Mouse (Mus musculus): ENCODE measurements around the gene Gdpd2. TPM values are rescaled to one million over a fixed set of nuclear protein-coding genes. Genes with fewer than 3 reads are reported as not detected.
A peak's percentile ranks its signal among the peaks of the same experiment; 100 is the strongest.

The Gdpd2 gene
- polyA plus RNA-seq (2012; ENCODE audit: insufficient read depth, insufficient read length, low replicate concordance, missing spikeins), result not detected in 2 replicates

DNA sequence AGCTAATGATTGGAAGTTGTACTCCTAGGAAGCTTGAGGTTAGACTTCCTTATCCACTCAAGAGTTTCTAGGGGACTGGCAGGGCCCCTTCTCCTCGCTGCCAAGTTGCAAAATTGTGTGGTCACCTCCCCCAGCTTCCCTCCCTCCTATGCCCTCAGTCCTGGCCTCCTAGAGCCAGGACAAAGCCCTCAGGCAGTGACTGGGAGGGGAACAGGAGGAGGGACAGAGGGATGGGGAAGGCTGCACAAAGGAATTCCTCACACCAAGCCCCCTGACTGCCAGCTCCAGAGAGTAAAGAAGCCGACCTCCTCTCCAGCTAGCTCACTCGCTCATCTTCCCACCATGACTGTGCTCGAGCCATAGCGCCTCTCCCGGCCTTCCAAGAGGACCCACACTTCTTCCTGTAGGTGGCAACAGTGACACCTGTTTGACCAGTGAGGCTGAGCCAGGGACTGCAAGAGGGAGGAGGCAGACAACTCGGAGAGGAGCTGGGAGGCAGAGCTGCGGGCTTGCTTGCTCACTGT, at the start of gene Gdpd2:
TSS of gene Gdpd2 (plus strand) at position 209 of the 524 bp plus-strand sequence.
- TF ChIP-seq CTCF (IDR thresholded peaks at IDR 0.05; ENCODE audit: insufficient read depth, low read depth, low read length), result no peak
- no peak for TF ChIP-seq POLR2A (IDR thresholded peaks at IDR 0.05; ENCODE audit: insufficient read depth, low read depth, low read length)
- H3K4me1 ChIP-seq (ENCODE audit: control insufficient read depth, insufficient read depth, low read length), result peaks cover 15% of the 10 kb centered on the region
- WGBS, result 21% methylated on average over 8 of the region's 8 CpGs
- 0 out of 2 replicates have a peak within 1 kb of the TSS, but pooled peaks have one; percentile 0 for H3K4me3 ChIP-seq (ENCODE audit: insufficient read depth, low read depth, low read length)
- no peak within 1 kb of the TSS for H3K27ac ChIP-seq (ENCODE audit: insufficient read depth, low read depth, low read length)

DNA sequence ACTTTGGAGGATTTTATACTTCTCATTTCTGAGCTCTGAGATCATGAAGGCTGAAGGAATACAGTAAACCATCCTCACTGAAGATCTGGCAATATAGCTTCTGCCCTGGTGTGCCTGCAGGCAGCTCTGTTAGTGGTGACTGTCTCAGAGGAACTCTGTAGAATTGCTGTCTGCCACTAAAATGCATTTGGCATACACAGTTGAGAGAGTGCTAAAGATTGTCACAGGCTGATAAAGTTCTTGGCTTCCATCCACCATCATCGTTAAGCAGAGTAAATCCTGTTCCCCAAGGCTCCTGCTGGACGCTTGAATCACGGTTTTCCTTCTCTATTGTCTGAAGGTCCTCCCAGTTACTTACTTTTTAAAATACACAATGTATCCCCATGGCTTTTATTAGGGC, 43.1 kb upstream of the Gdpd2 start:
- 55% methylated on average over 3 of the region's 3 CpGs for WGBS
- H3K4me3 ChIP-seq (ENCODE audit: insufficient read depth, low read depth, low read length), result no peak overlapping the region
- no peaks in the 10 kb centered on the region for H3K4me1 ChIP-seq (ENCODE audit: control insufficient read depth, insufficient read depth, low read length)
- no peak overlapping the region for H3K27ac ChIP-seq (ENCODE audit: insufficient read depth, low read depth, low read length)
- TF ChIP-seq POLR2A (IDR thresholded peaks at IDR 0.05; ENCODE audit: insufficient read depth, low read depth, low read length) (no peak), CTCF (IDR thresholded peaks at IDR 0.05; ENCODE audit: insufficient read depth, low read depth, low read length) (no peak)

DNA sequence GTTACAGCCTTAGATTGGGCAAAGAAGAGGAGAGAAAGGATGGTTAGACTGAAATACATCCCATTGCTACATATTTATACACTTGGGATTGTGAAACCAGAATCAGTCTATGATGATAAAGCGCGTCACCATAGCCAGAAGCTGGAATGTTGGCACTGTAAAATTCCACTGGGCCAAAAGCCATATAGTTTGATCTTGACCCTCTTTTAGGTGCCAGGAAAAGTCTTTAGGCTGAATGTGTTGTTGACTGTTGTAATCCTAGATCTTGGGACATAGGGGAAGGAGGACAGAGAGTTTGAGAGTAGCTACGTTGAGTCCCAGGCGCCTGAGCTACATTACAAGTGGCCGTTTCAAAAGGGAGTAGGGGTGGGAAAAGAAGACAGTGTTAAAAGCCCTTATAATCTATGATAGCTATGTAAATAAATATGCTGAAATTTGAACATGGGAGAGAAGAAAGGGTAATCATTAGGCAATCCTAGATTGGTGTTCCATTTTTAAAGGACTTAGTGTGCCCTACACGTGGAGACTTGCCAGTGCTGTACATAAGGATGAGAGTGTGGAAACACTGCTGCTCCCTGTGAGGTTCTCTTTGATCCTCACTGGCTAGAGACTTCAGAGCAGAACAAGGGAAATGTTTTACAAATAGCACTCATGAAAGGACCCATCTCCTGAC, 42.2 kb upstream of the Gdpd2 start:
- no peak overlapping the region for H3K4me3 ChIP-seq (ENCODE audit: insufficient read depth, low read depth, low read length)
- 79% methylated on average over 6 of the region's 6 CpGs for WGBS
- no peaks in the 10 kb centered on the region for H3K4me1 ChIP-seq (ENCODE audit: control insufficient read depth, insufficient read depth, low read length)
- TF ChIP-seq POLR2A (IDR thresholded peaks at IDR 0.05; ENCODE audit: insufficient read depth, low read depth, low read length), result no peak
- no peak for TF ChIP-seq CTCF (IDR thresholded peaks at IDR 0.05; ENCODE audit: insufficient read depth, low read depth, low read length)
- no peak overlapping the region for H3K27ac ChIP-seq (ENCODE audit: insufficient read depth, low read depth, low read length)

DNA sequence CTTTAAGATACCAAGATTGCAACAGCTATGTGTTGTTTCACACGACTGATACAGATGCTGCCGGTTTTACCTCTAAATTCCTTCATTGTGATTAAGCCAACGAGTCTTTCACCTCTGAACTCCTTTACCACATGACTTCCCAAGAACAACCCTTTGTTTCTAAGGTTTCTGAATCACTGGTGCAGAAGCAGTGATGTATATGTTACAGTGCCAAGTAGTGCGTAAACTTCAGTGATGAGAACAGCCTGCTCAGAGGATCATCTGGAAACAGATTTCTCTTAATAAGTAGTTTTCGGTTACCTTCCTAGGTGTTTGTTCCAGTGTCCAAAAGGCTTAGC, 41.7 kb upstream of the Gdpd2 start:
- H3K4me1 ChIP-seq (ENCODE audit: control insufficient read depth, insufficient read depth, low read length), result no peaks in the 10 kb centered on the region
- TF ChIP-seq CTCF (IDR thresholded peaks at IDR 0.05; ENCODE audit: insufficient read depth, low read depth, low read length) (no peak), POLR2A (IDR thresholded peaks at IDR 0.05; ENCODE audit: insufficient read depth, low read depth, low read length) (no peak)
- 77% methylated on average over 5 of the region's 5 CpGs for whole genome bisulfite sequencing
- no peak overlapping the region for H3K4me3 ChIP-seq (ENCODE audit: insufficient read depth, low read depth, low read length)
- no peak overlapping the region for H3K27ac ChIP-seq (ENCODE audit: insufficient read depth, low read depth, low read length)

DNA sequence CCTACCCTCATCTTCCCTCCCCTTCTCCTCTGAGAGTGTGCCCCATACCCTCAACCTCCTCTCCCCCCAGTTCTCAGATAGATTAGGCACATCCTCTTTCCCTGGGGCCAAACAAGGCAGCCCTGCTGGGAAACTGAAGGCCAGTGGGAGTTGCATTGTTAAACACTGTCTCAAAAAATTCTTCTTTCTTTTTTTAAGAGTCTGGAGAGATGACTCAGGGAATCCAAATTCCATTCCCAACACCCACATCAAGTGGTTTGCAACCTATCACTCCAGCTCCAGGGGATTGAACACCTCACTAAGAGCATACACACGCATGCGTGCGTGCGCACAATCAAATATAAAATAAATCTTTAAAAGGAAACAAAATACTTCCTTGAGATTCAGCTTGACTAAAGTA, 32.9 kb upstream of the Gdpd2 start:
- 95% methylated on average over 4 of the region's 4 CpGs for WGBS
- Histone ChIP-seq H3K4me3 (ENCODE audit: insufficient read depth, low read depth, low read length) (no peak overlapping the region), H3K27ac (ENCODE audit: insufficient read depth, low read depth, low read length) (no peak overlapping the region), H3K4me1 (ENCODE audit: control insufficient read depth, insufficient read depth, low read length) (no peaks in the 10 kb centered on the region)
- TF ChIP-seq POLR2A (IDR thresholded peaks at IDR 0.05; ENCODE audit: insufficient read depth, low read depth, low read length), result no peak
- no peak for TF ChIP-seq CTCF (IDR thresholded peaks at IDR 0.05; ENCODE audit: insufficient read depth, low read depth, low read length)

DNA sequence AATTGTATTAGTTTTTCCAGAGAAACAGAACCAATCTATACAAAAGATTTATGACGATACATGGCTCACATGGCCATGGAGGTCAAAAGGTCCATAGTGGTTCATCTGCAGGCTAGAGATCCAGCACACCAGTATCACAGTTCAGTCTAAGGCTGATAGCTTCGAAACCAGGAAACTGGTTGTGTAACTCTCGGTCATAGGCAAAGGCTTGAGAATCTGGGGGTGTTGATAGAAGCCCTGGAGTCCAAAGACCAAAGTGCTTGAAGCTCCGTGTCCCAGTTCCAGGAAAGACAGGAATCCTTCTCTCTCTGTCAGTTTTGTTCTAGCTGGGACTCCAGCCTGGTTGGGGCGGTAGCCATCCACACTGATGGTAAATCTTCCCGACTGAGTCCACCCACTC, 21.6 kb upstream of the Gdpd2 start:
- Histone ChIP-seq H3K4me3 (ENCODE audit: insufficient read depth, low read depth, low read length) (no peak overlapping the region), H3K27ac (ENCODE audit: insufficient read depth, low read depth, low read length) (no peak overlapping the region), H3K4me1 (ENCODE audit: control insufficient read depth, insufficient read depth, low read length) (no peaks in the 10 kb centered on the region)
- TF ChIP-seq POLR2A (IDR thresholded peaks at IDR 0.05; ENCODE audit: insufficient read depth, low read depth, low read length) (no peak), CTCF (IDR thresholded peaks at IDR 0.05; ENCODE audit: insufficient read depth, low read depth, low read length) (no peak)
- WGBS, result 91% methylated on average over 6 of the region's 6 CpGs

DNA sequence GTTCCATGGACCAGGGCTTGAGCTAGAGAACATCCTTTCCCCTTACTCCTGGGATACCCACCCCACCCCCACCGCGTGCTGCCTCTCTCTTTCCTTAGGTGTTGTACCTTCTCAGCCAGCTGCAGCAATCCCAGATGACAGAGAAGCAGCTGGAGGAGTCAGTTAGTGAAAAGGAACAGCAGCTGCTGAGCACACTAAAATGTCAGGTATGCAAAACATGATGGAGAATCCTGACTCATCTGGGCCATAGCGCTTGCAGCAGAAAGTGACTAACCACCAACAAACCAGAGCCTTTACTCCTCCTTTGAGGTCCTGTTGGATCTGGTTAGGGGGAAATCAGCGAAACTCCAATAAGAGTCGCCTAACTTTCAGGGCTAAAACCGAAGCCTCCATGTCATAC, 13.5 kb upstream of the Gdpd2 start:
- H3K4me3 ChIP-seq (ENCODE audit: insufficient read depth, low read depth, low read length), result no peak overlapping the region
- 91% methylated on average over 6 of the region's 6 CpGs for WGBS
- H3K4me1 ChIP-seq (ENCODE audit: control insufficient read depth, insufficient read depth, low read length), result no peaks in the 10 kb centered on the region
- H3K27ac ChIP-seq (ENCODE audit: insufficient read depth, low read depth, low read length), result no peak overlapping the region
- TF ChIP-seq CTCF (IDR thresholded peaks at IDR 0.05; ENCODE audit: insufficient read depth, low read depth, low read length) (no peak), POLR2A (IDR thresholded peaks at IDR 0.05; ENCODE audit: insufficient read depth, low read depth, low read length) (no peak)

DNA sequence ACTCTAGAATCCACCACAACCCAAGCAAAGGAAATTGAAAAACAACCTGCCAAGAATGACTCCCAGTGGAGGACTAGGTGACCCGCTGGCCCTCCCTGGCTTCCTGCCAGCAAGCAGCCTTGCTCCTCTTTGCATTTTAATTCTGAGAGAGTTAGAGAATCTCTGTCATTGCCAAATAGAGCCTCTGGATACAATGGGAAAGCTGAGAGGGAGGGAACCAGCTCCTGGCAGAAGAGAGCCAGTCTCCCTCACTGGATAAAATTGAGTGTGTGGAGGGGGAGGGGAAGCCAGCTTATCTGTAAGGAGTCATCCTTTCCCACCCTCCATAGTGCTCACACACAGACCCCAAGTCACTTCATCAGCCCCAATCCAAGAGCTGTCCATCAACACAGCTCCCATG, 726 bp upstream of the Gdpd2 start:
- peaks cover 15% of the 10 kb centered on the region for H3K4me1 ChIP-seq (ENCODE audit: control insufficient read depth, insufficient read depth, low read length)
- H3K27ac ChIP-seq (ENCODE audit: insufficient read depth, low read depth, low read length), result no peak overlapping the region
- TF ChIP-seq POLR2A (IDR thresholded peaks at IDR 0.05; ENCODE audit: insufficient read depth, low read depth, low read length), result no peak
- no peak for TF ChIP-seq CTCF (IDR thresholded peaks at IDR 0.05; ENCODE audit: insufficient read depth, low read depth, low read length)
- H3K4me3 ChIP-seq (ENCODE audit: insufficient read depth, low read depth, low read length), result no peak overlapping the region
- 50% methylated on average over 1 of the region's 1 CpGs for WGBS

DNA sequence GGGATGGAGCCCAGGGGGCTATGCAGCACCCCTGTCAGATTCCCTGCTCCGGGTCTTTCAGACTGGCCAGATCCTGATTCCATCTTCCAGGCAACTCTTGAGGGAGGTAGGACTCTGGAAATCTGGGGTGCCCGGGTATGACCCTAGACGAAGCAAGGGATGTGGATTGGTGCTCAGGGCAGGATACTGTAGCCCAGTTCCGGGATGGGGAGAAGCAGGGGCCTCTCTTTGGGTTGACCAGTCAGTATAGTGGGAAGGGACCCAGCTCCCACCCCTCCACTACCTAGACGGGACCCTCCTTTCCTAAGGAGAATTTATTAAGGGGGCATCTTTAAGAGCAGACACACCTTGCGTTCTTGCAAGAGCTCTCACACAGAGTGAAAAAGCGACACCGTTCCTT, 593 bp downstream of the Gdpd2 start:
- Histone ChIP-seq H3K4me3 (ENCODE audit: insufficient read depth, low read depth, low read length) (0 out of 2 replicates have a peak overlapping the region, but pooled peaks have one; percentile 0), H3K4me1 (ENCODE audit: control insufficient read depth, insufficient read depth, low read length) (peaks cover 15% of the 10 kb centered on the region), H3K27ac (ENCODE audit: insufficient read depth, low read depth, low read length) (no peak overlapping the region)
- TF ChIP-seq POLR2A (IDR thresholded peaks at IDR 0.05; ENCODE audit: insufficient read depth, low read depth, low read length) (no peak), CTCF (IDR thresholded peaks at IDR 0.05; ENCODE audit: insufficient read depth, low read depth, low read length) (no peak)
- 37% methylated on average over 8 of the region's 8 CpGs for WGBS

Measured in olfactory bulb, adult 2 months (tissue).